Mouse (Mus musculus) MEL (cell line): ENCODE measurements around the gene Ftcd. TPM values are rescaled to one million over a fixed set of nuclear protein-coding genes. Genes with fewer than 3 reads are reported as not detected.

Source experiments
- DNase-seq: peaks from one replicate; pipeline ENCODE4 v3.0.0; 2011; ENCODE audit warnings: low read depth, low spot score
- H3K27ac ChIP-seq: 2 replicates; pipeline ENCODE4 v1.5.1; 2012; ENCODE audit warnings: low read depth, mild to moderate bottlenecking, control low read depth, low read length, moderate library complexity; ENCODE audit not compliant: control insufficient read depth
- H3K27me3 ChIP-seq, 2 experiments: fragments of 150-350 bp in 1 of 2; sonication (generic) in 1 of 2; 2 replicates each; pipeline ENCODE4 v1.6.1; 2012; ENCODE audit warnings: low read length in 2 of 2, mild to moderate bottlenecking in 2 of 2, improper control_type of control experiment in 1 of 2, moderate library complexity in 1 of 2; ENCODE audit not compliant: insufficient read depth in 2 of 2, control insufficient read depth in 1 of 2
- H3K36me3 ChIP-seq, 2 experiments: 2 replicates each; pipeline ENCODE4 v1.6.1; 2012 to 2014; ENCODE audit warnings: low read length in 2 of 2, improper control_type of control experiment in 1 of 2, inconsistent platforms in 1 of 2, mild to moderate bottlenecking in 1 of 2; ENCODE audit not compliant: insufficient read depth in 2 of 2, control insufficient read depth in 1 of 2
- H3K4me1 ChIP-seq, 2 experiments: fragments of 150-350 bp in 1 of 2; sonication (generic) in 1 of 2; 2 replicates each; pipeline ENCODE4 v1.6.1; 2012; ENCODE audit warnings: low read length in 2 of 2, improper control_type of control experiment in 1 of 2, mild to moderate bottlenecking in 1 of 2; ENCODE audit not compliant: insufficient read depth in 2 of 2, control insufficient read depth in 1 of 2
- H3K4me3 ChIP-seq, 2 experiments: fragments of 150-350 bp in 1 of 2; sonication (generic) in 1 of 2; 2 replicates each; pipeline ENCODE4 v1.5.1; 2012; ENCODE audit warnings: low read depth in 2 of 2, low read length in 2 of 2, mild to moderate bottlenecking in 2 of 2, moderate library complexity in 2 of 2, control low read depth in 1 of 2, improper control_type of control experiment in 1 of 2; ENCODE audit not compliant: control insufficient read depth in 1 of 2, insufficient read depth in 1 of 2
- H3K79me2 ChIP-seq: 2 replicates; pipeline ENCODE4 v1.6.1; 2012; ENCODE audit warnings: mild to moderate bottlenecking, low read length, moderate library complexity; ENCODE audit not compliant: control insufficient read depth, poor library complexity, insufficient read depth
- H3K9ac ChIP-seq: 2 replicates; pipeline ENCODE4 v1.6.1; 2012; ENCODE audit warnings: low read depth, mild to moderate bottlenecking, control low read depth, low read length, moderate library complexity; ENCODE audit not compliant: control insufficient read depth, poor library complexity, severe bottlenecking
- H3K9me3 ChIP-seq: fragments of 150-350 bp; sonication (generic); replicated peaks from 2 replicates; pipeline ENCODE4 v1.6.1; 2012; ENCODE audit warnings: mild to moderate bottlenecking, low read length, improper control_type of control experiment, moderate library complexity; ENCODE audit not compliant: insufficient read depth
- CHD2 ChIP-seq: IDR thresholded peaks from 2 replicates; pipeline ENCODE4 v1.6.1; 2011; ENCODE audit warnings: low read length, improper control_type of control experiment
- E2F4 ChIP-seq: IDR thresholded peaks from 2 replicates; pipeline ENCODE4 v1.6.1; 2011; ENCODE audit warnings: low read depth, low read length, improper control_type of control experiment, borderline replicate concordance
- ELF1 ChIP-seq: IDR thresholded peaks from 2 replicates; pipeline ENCODE4 v1.6.1; 2014; ENCODE audit warnings: low read depth, mild to moderate bottlenecking, inconsistent platforms, low read length, improper control_type of control experiment, moderate library complexity
- EP300 ChIP-seq, 2 experiments: IDR thresholded peaks; 2 replicates each; pipeline ENCODE4 v1.6.1; 2011; ENCODE audit warnings: improper control_type of control experiment in 2 of 2, low read length in 2 of 2, low read depth in 1 of 2, mild to moderate bottlenecking in 1 of 2
- JUND ChIP-seq: IDR thresholded peaks from 2 replicates; pipeline ENCODE4 v1.6.1; 2011; ENCODE audit warnings: low read depth, mild to moderate bottlenecking, improper control_type of control experiment, low read length
- MAFK ChIP-seq: IDR thresholded peaks from 2 replicates; pipeline ENCODE4 v1.6.1; 2011; ENCODE audit warnings: low read depth, mild to moderate bottlenecking, low read length, improper control_type of control experiment, borderline replicate concordance
- MAZ ChIP-seq: IDR thresholded peaks from 2 replicates; pipeline ENCODE4 v1.6.1; 2012; ENCODE audit warnings: low read depth, mild to moderate bottlenecking, inconsistent platforms, low read length, improper control_type of control experiment
- MXI1 ChIP-seq: IDR thresholded peaks from 2 replicates; pipeline ENCODE4 v1.6.1; 2011; ENCODE audit warnings: mild to moderate bottlenecking, low read depth, low read length, improper control_type of control experiment
- MYB ChIP-seq: IDR thresholded peaks from 2 replicates; pipeline ENCODE4 v1.6.1; 2011; ENCODE audit warnings: mild to moderate bottlenecking, low read depth, low read length, improper control_type of control experiment
- NRF1 ChIP-seq: IDR thresholded peaks from 2 replicates; pipeline ENCODE4 v1.6.1; 2014; ENCODE audit warnings: low read depth, mild to moderate bottlenecking, inconsistent platforms, low read length, improper control_type of control experiment, moderate library complexity; ENCODE audit not compliant: poor library complexity, insufficient read depth, severe bottlenecking
- POLR2AphosphoS5 ChIP-seq: IDR thresholded peaks from 2 replicates; pipeline ENCODE4 v1.6.1; 2012; ENCODE audit warnings: low read depth, borderline replicate concordance, mild to moderate bottlenecking, inconsistent platforms, low read length, moderate library complexity, mixed read lengths
- RAD21 ChIP-seq: IDR thresholded peaks from 2 replicates; pipeline ENCODE4 v1.6.1; 2011; ENCODE audit warnings: mild to moderate bottlenecking, low read depth, low read length, improper control_type of control experiment
- SIN3A ChIP-seq: IDR thresholded peaks from 2 replicates; pipeline ENCODE4 v1.6.1; 2012; ENCODE audit warnings: low read length, improper control_type of control experiment, inconsistent platforms
- TAL1 ChIP-seq: IDR thresholded peaks from 2 replicates; pipeline ENCODE4 v1.6.1; 2012; ENCODE audit warnings: mild to moderate bottlenecking, inconsistent platforms, low read length, moderate library complexity, mixed read lengths
- UBTF ChIP-seq: IDR thresholded peaks from 2 replicates; pipeline ENCODE4 v1.6.1; 2012; ENCODE audit warnings: low read depth, mild to moderate bottlenecking, inconsistent platforms, low read length, improper control_type of control experiment, moderate library complexity, borderline replicate concordance; ENCODE audit not compliant: insufficient read depth
- USF1 ChIP-seq: IDR thresholded peaks from 2 replicates; pipeline ENCODE4 v1.6.1; 2014; ENCODE audit warnings: low read depth, mild to moderate bottlenecking, inconsistent platforms, low read length, improper control_type of control experiment, moderate library complexity
- polyA plus RNA-seq, 2 experiments: library from polyadenylated mRNA; stranded (reverse) in 1 of 2; unstranded in 1 of 2; fragments of >175 nt in 1 of 2; fragments of >200 nt in 1 of 2; gene quantifications; 2 replicates each; pipeline versions ENCODE4 v1.2.1 to v1.2.4; 2012; ENCODE audit warnings: low replicate concordance in 2 of 2, low read depth in 1 of 2; ENCODE audit not compliant: insufficient read length in 2 of 2, insufficient read depth in 1 of 2, missing spikeins in 1 of 2
- total RNA-seq: library from RNA; depleted of rRNA; stranded (reverse); fragments of 300-350 nt; gene quantifications from 2 replicates; pipeline ENCODE4 v1.2.3, GENCODE M21; 2012

Ftcd gene
- total and polyA plus RNA-seq, 3 experiments: not detected

DNA sequence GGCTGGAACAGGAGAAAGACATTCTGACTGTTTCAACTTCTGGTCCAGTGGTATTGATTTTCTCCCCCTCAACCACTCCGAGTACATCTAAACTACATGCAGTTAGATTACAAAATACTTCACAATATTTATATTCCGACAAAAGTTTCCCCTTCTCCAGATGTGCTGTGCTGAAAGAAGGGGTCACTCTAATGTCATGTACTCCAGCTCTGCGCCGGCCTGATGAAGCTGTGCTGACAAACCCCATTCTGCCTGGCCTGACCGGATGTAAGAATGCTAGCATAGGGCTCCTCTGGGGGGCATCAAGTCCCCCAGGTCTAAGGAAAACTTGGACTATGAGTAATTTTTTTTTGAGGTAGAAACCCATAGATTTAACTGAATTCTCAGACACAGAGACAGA, 52.3 kb downstream of the Ftcd start:
- Histone ChIP-seq H3K9me3 (no peaks in the 10 kb centered on the region), H3K36me3 (no peaks in the 10 kb centered on the region), H3K79me2 (no peaks in the 10 kb centered on the region), H3K27ac (no peak overlapping the region), H3K9ac (no peak overlapping the region), H3K4me3 (no peak overlapping the region), H3K4me1 (no peaks in the 10 kb centered on the region), H3K27me3 (peaks cover 0 to 3% of the 10 kb centered on the region in 2 experiments; a peak in 3 of 4 replicates)
- TF ChIP-seq MYB (no peak), POLR2AphosphoS5 (no peak), NRF1 (no peak), CHD2 (no peak), RAD21 (no peak), MXI1 (no peak), SIN3A (no peak), ELF1 (no peak)
- DNase-seq: no peak

- no peak overlapping the region for H3K27ac ChIP-seq
- peaks cover 0 to 4% of the 10 kb centered on the region in 2 experiments; a peak in 3 of 4 replicates for H3K27me3 ChIP-seq
Measured at GRCm38 (mm10) chr10:76630657-76631056, 55.2 kb downstream of the Ftcd start.

GRCm38 (mm10) chr10:76632630-76633029, 57.2 kb downstream of the Ftcd start:
- DNase-seq: no peak

More at GRCm38 (mm10) chr10:76630657-76631056, 55.2 kb downstream of the Ftcd start:
- no peaks in the 10 kb centered on the region for H3K79me2 ChIP-seq
- H3K9me3 ChIP-seq: no peaks in the 10 kb centered on the region
- no peaks in the 10 kb centered on the region for H3K4me1 ChIP-seq
- H3K36me3 ChIP-seq: no peaks in the 10 kb centered on the region
- H3K9ac ChIP-seq: no peak overlapping the region
- no peak overlapping the region for H3K4me3 ChIP-seq
- no peak for TF ChIP-seq TAL1
- TF ChIP-seq, all 39 proteins: peak for 0
- DNase-seq: no peak

More at GRCm38 (mm10) chr10:76632630-76633029, 57.2 kb downstream of the Ftcd start:
- Histone ChIP-seq H3K36me3 (no peaks in the 10 kb centered on the region), H3K9me3 (no peaks in the 10 kb centered on the region), H3K9ac (no peak overlapping the region), H3K27ac (no peak overlapping the region), H3K4me1 (no peaks in the 10 kb centered on the region), H3K27me3 (peaks cover 3 to 4% of the 10 kb centered on the region in 2 experiments; a peak in 2 of 4 replicates), H3K79me2 (no peaks in the 10 kb centered on the region), H3K4me3 (no peak overlapping the region)
- no peak for TF ChIP-seq MAFK
- TF ChIP-seq USF1: no peak
- no peak for TF ChIP-seq UBTF
- TF ChIP-seq SIN3A: no peak
- no peak for TF ChIP-seq EP300 (IDR thresholded peaks at IDR 0.05; ENCODE audit: low read depth in 1 of 2, low read length in 2 of 2)
- TF ChIP-seq RAD21: no peak
- no peak for TF ChIP-seq MYB
- no peak for TF ChIP-seq JUND
- no peak for TF ChIP-seq E2F4
- no peak for TF ChIP-seq MAZ
